Mouse (Mus musculus): ENCODE results near the gene Rubcn. TPM values are rescaled to one million over a fixed set of nuclear protein-coding genes. Genes with fewer than 3 reads are reported as not detected.
A peak's percentile ranks its signal among the peaks of the same experiment; 100 is the strongest.

Gene Rubcn
- total RNA-seq, 2 experiments from 2014 or later, result 60.9 to 68.5 TPM

GRCm38 (mm10) chr16:32795177-32795576 lies 82.4 kb downstream of the Rubcn start:
- DNase-seq (ENCODE audit: low spot score in 2 of 2), result no peak
- intact Hi-C loops (cut with DNase I), result no loop called here

DNA sequence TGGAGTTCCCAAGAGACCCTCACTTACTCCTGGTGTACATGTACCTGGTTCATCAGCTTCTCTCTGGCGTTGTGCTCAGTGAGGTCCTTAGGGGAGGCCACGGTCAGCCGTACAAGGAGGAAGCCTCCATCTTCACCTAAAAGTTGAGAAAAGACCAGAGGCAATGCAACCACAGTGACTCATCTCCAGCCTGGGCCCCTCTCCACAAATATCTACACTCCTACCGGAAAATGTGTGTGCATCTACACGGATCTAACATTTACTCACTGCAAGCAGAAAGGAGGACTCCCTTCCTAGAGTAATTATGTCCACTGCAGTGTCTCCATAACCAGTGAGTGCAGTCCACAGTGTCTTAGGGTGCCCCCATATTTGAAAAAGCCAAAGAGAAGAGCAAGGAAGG lies 87.5 kb downstream of the Rubcn start:
- intact Hi-C loops (cut with DNase I), result no loop called here
- no peak for DNase-seq (ENCODE audit: low spot score in 2 of 2)

- intact Hi-C loops (cut with DNase I), result loop anchor here (5.0 kb wide), 1 partner anchor 73 kb away; no protein-coding TSS in a partner anchor
Measured at GRCm38 (mm10) chr16:32784840-32785239, 92.7 kb downstream of the Rubcn start.

DNA sequence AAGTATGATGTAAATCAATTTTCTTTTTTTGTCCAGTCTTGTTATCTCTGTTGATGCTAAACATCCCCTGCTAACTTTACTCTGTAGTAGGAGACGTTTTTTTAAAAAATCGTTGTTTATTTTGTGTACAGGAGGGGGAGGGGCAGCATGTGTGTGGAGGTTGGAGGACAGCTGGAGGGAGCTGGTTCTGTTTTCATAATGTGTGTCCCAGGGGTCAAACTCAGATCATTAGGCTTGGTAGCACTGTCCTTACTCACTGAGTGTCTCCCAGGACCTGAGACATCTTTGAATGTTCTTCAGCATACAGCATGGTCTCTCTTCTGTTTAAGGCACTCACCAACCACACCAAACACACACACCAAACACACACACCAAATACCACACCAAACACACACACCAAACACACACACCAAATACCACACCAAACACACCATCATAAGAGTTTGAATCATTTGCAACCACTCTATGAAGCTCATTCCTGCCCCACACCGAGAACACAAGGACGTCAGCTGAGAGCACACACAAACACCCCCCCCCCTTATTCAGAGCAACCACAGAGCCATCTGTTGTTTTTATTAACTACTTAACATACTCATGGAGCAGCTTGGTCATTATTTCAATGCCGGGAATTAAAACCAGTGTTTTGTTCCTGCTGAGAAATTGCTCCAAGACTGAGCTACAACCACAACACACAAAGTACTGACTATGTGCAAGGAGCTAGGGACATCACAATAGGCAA lies 94.1 kb downstream of the Rubcn start:
- DNase-seq (ENCODE audit: low spot score in 2 of 2), result no peak
- intact Hi-C loops (cut with DNase I), result loop anchor here (5.0 kb wide), 1 partner anchor 71 kb away; no protein-coding TSS in a partner anchor

More at GRCm38 (mm10) chr16:32784840-32785239, 92.7 kb downstream of the Rubcn start:
- peak; percentile 37 to 79 for DNase-seq (ENCODE audit: low spot score in 2 of 2)

DNA sequence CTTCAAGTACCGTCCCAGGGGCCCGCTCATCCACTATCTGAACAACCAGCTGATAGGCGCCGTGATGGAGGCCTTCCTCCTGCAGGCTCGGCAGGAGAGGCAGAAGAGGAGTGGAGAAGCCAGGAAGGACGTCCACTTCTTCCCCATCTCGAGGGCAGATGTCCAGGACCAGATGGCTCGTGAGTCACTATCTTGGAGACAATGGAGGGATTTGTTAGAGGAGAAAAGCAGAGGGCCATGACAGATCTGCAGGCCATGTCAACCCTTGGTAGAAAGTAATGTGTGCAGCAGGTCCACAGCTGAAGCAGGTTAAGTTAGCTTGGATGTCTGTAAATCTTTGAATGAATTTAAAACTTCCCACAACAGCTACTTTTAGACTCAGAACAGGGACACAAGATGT lies 98.6 kb downstream of the Rubcn start:
- peak in 1 of 2 experiments; percentile 11 for DNase-seq (ENCODE audit: low spot score in 2 of 2)
- intact Hi-C loops (cut with DNase I), result no loop called here

GRCm38 (mm10) chr16:32776676-32777075 lies 100.9 kb downstream of the Rubcn start:
- intact Hi-C loops (cut with DNase I), result no loop called here
- DNase-seq (ENCODE audit: low spot score in 2 of 2), result no peak

Other genes starting within 250 kb of the Rubcn start
- 100 to 1,000 TPM; 179 to 184 TPM for gene Tnk2, start 233.9 kb downstream of the Rubcn start, total RNA-seq (2021)
- gene Muc4, start 141.9 kb downstream of the Rubcn start, total RNA-seq (2021), result not detected
- not detected for gene Muc20, start 80.3 kb downstream of the Rubcn start, total RNA-seq (2021)
- gene Smbd1, start 67.3 kb downstream of the Rubcn start, total RNA-seq (2021), result not detected
- gene Fyttd1, start 266 bp downstream of the Rubcn start, total RNA-seq (2021), result 100 to 1,000 TPM; 122 to 125 TPM
- 10 to 100 TPM; 31.5 to 36.0 TPM for gene Lrch3, start 36.3 kb upstream of the Rubcn start, total RNA-seq (2021)
- gene Iqcg, start 178.5 kb upstream of the Rubcn start, total RNA-seq (2021), result 1 to 10 TPM; 4.6 to 5.5 TPM
- 100 to 1,000 TPM; 266 to 275 TPM for gene Rpl35a, start 178.7 kb upstream of the Rubcn start, total RNA-seq (2021)
- 10 to 100 TPM; 11.7 to 13.5 TPM for gene Lmln, start 184.8 kb upstream of the Rubcn start, total RNA-seq (2021)

All from left cerebral cortex, postnatal 25 days (tissue).